Mouse (Mus musculus) heart, embryonic 10.5 days (tissue): Measurements from ENCODE around the gene Unc79. TPM values are rescaled to one million over a fixed set of nuclear protein-coding genes. Genes with fewer than 3 reads are reported as not detected.
A peak's percentile ranks its signal among the peaks of the same experiment; 100 is the strongest.

ENCODE experiments used
- DNase-seq: peaks from one replicate; pipeline ENCODE4 v3.0.0-alpha.2; 2017; ENCODE audit warnings: low spot score
- H3K27ac ChIP-seq: fragments of 300-500 bp; sonication (generic); 2 replicates; pipeline ENCODE4 v1.5.1; 2016; ENCODE audit warnings: mild to moderate bottlenecking
- H3K27me3 ChIP-seq: fragments of 300-500 bp; sonication (generic); 2 replicates; pipeline ENCODE4 v1.6.1; 2016; ENCODE audit warnings: mild to moderate bottlenecking; ENCODE audit not compliant: poor library complexity, insufficient read depth, severe bottlenecking
- H3K36me3 ChIP-seq: fragments of 300-500 bp; sonication (generic); 2 replicates; pipeline ENCODE4 v1.6.1; 2016; ENCODE audit warnings: mild to moderate bottlenecking, moderate library complexity
- H3K4me1 ChIP-seq: fragments of 300-500 bp; sonication (generic); 2 replicates; pipeline ENCODE4 v1.6.1; 2016; ENCODE audit warnings: mild to moderate bottlenecking
- H3K4me3 ChIP-seq: fragments of 300-500 bp; sonication (generic); 2 replicates; pipeline ENCODE4 v1.5.1; 2016; ENCODE audit warnings: mild to moderate bottlenecking, moderate library complexity
- H3K9me3 ChIP-seq: fragments of 300-500 bp; sonication (generic); 2 replicates; pipeline ENCODE4 v1.6.1; 2016; ENCODE audit warnings: mild to moderate bottlenecking, moderate library complexity
- WGBS: fragments of 180-500 bp; shearing (Covaris S2); methylation state at CpG from one replicate; pipeline ENCODE4 v1.1.7; 2016; 5-methylcytosine and 5-hydroxymethylcytosine counted together
- polyA plus RNA-seq: library from polyadenylated mRNA; unstranded; fragments of >200 nt; fragmentation: Nextera tagmentation; extraction: Ambion mirVana; gene quantifications from 2 replicates; pipeline ENCODE4 v1.2.1, GENCODE M21; 2016

The Unc79 gene
- polyA plus RNA-seq, 1 experiment from 2014 or later = 0.33 TPM

GRCm38 (mm10) chr12:103059321-103060053, 110.8 kb downstream of the Unc79 start:
- Histone ChIP-seq H3K36me3 (no peaks in the 10 kb centered on the region), H3K27me3 (no peaks in the 10 kb centered on the region), H3K27ac (no peak overlapping the region), H3K4me1 (0 out of 2 replicates have a peak, but pooled peaks cover 6% of the 10 kb centered on the region), H3K4me3 (no peak overlapping the region), H3K9me3 (no peaks in the 10 kb centered on the region)
- no peak for DNase-seq
- 76% methylated on average over 21 of the region's 21 CpGs for WGBS

- no peak overlapping the region for H3K4me3 ChIP-seq
- 0 out of 2 replicates have a peak, but pooled peaks cover 6% of the 10 kb centered on the region for H3K4me1 ChIP-seq
- H3K36me3 ChIP-seq = no peaks in the 10 kb centered on the region
- peak; percentile 4 for DNase-seq
- H3K9me3 ChIP-seq = no peaks in the 10 kb centered on the region
- WGBS = 87% methylated on average over 10 of the region's 10 CpGs
- no peak overlapping the region for H3K27ac ChIP-seq
- H3K27me3 ChIP-seq = no peaks in the 10 kb centered on the region
Measured at GRCm38 (mm10) chr12:103060791-103061190, 112.1 kb downstream of the Unc79 start.

GRCm38 (mm10) chr12:103062133-103062532, 113.5 kb downstream of the Unc79 start:
- DNase-seq = no peak
- 69% methylated on average over 4 of the region's 4 CpGs for WGBS

DNA sequence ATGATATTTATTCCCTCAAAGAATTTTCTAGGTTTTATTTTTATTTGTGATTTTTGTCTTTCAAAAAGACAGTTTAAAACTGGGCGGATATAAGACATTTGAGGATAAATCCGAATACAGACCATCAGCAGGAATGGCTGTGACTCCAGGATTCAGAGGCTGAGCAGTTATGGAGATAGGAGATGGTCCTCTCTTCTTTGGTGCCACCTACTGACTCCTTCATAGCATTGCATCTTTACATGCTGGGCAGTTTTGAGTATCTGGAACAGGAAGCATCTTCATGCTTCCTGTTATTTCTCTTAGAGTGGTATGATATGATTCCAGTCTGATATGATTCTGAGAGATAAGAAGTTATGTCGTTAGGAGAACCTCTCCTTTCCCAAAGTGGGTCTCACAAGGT, 116.3 kb downstream of the Unc79 start:
- Histone ChIP-seq H3K4me1 (peaks cover 8% of the 10 kb centered on the region; the same call in 1 of the 2 replicates), H3K36me3 (no peaks in the 10 kb centered on the region), H3K27ac (no peak overlapping the region), H3K9me3 (no peaks in the 10 kb centered on the region), H3K27me3 (no peaks in the 10 kb centered on the region), H3K4me3 (no peak overlapping the region)
- DNase-seq = peak; percentile 60
- 17% methylated on average over 3 of the region's 3 CpGs for WGBS

More at GRCm38 (mm10) chr12:103062133-103062532, 113.5 kb downstream of the Unc79 start:
- no peaks in the 10 kb centered on the region for H3K9me3 ChIP-seq
- H3K27me3 ChIP-seq = no peaks in the 10 kb centered on the region
- no peak overlapping the region for H3K4me3 ChIP-seq
- 0 out of 2 replicates have a peak, but pooled peaks cover 6% of the 10 kb centered on the region for H3K4me1 ChIP-seq
- H3K27ac ChIP-seq = no peak overlapping the region
- H3K36me3 ChIP-seq = no peaks in the 10 kb centered on the region

- no peaks in the 10 kb centered on the region for H3K9me3 ChIP-seq
- 79% methylated on average over 5 of the region's 5 CpGs for WGBS
Measured at GRCm38 (mm10) chr12:103068161-103068560, 119.5 kb downstream of the Unc79 start.

GRCm38 (mm10) chr12:103069565-103069964, 120.9 kb downstream of the Unc79 start:
- Histone ChIP-seq H3K36me3 (no peaks in the 10 kb centered on the region), H3K27me3 (no peaks in the 10 kb centered on the region), H3K4me1 (peaks cover 8% of the 10 kb centered on the region; the same call in 1 of the 2 replicates), H3K4me3 (no peak overlapping the region), H3K27ac (no peak overlapping the region), H3K9me3 (no peaks in the 10 kb centered on the region)
- WGBS = 56% methylated on average over 12 of the region's 12 CpGs
- no peak for DNase-seq

More at GRCm38 (mm10) chr12:103068161-103068560, 119.5 kb downstream of the Unc79 start:
- peaks cover 8% of the 10 kb centered on the region; the same call in 1 of the 2 replicates for H3K4me1 ChIP-seq
- no peak overlapping the region for H3K4me3 ChIP-seq
- no peaks in the 10 kb centered on the region for H3K27me3 ChIP-seq
- H3K27ac ChIP-seq = no peak overlapping the region
- DNase-seq = no peak
- H3K36me3 ChIP-seq = no peaks in the 10 kb centered on the region

DNA sequence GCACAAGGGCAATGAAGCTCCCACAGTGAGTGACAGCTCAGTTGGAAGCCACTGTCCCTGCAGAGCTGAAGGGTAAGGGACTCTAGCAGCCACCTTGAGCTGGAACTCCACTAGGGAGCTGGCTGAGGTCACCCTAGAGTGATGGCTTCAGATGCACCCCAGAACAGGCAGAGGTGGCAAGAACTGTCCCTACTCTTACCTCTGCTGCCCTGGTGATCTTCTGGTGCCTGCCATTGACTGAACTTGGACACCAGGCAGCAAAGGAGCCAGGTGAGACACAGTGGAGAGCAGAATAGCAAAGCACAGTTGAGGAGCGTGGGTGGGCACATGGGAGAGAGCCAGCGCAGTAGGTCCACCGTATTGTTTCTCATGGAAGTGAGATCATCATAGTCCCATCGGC, 125.3 kb downstream of the Unc79 start:
- Histone ChIP-seq H3K27me3 (no peaks in the 10 kb centered on the region), H3K4me1 (peaks cover 8% of the 10 kb centered on the region; the same call in 1 of the 2 replicates), H3K4me3 (no peak overlapping the region), H3K9me3 (no peaks in the 10 kb centered on the region), H3K36me3 (no peaks in the 10 kb centered on the region), H3K27ac (no peak overlapping the region)
- peak; percentile 71 for DNase-seq
- WGBS = 84% methylated on average over 4 of the region's 4 CpGs

GRCm38 (mm10) chr12:103078751-103079150, 130.1 kb downstream of the Unc79 start:
- no peaks in the 10 kb centered on the region for H3K9me3 ChIP-seq
- DNase-seq = no peak
- H3K27me3 ChIP-seq = no peaks in the 10 kb centered on the region
- no peak overlapping the region for H3K4me3 ChIP-seq
- no peaks in the 10 kb centered on the region for H3K36me3 ChIP-seq
- no peaks in the 10 kb centered on the region for H3K4me1 ChIP-seq
- WGBS = 57% methylated on average over 7 of the region's 7 CpGs
- no peak overlapping the region for H3K27ac ChIP-seq

- Histone ChIP-seq H3K4me1 (no peaks in the 10 kb centered on the region), H3K36me3 (no peaks in the 10 kb centered on the region), H3K4me3 (no peak overlapping the region), H3K27me3 (no peaks in the 10 kb centered on the region), H3K27ac (no peak overlapping the region), H3K9me3 (no peaks in the 10 kb centered on the region)
- 68% methylated on average over 3 of the region's 3 CpGs for WGBS
- no peak for DNase-seq
Measured at GRCm38 (mm10) chr12:103080055-103080454, 131.4 kb downstream of the Unc79 start.

DNA sequence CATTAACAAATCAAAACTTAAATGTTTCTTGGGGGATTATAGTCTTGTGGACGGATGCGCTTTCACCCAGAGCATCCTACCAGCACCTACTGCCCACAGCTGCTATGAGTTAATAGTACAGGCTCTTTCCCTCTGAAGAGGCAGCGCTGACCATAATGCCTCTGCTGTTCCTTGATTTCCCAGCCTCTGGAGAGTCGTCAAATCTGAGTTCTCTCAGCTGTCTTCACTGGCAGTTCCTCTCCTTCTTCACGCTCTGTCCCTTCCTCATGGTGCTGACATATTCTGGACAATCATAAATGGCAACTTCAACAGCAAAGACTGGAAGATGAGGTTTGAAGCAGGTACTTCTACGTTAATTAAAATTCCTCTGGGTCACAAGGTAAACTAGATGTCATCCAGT, 143.2 kb downstream of the Unc79 start:
- Histone ChIP-seq H3K4me1 (peaks cover 5% of the 10 kb centered on the region; the same call in 1 of the 2 replicates), H3K9me3 (no peaks in the 10 kb centered on the region), H3K36me3 (no peaks in the 10 kb centered on the region), H3K27ac (no peak overlapping the region), H3K27me3 (no peaks in the 10 kb centered on the region), H3K4me3 (no peak overlapping the region)
- DNase-seq = no peak
- 78% methylated on average over 6 of the region's 6 CpGs for WGBS

GRCm38 (mm10) chr12:103095160-103095559, 146.5 kb downstream of the Unc79 start:
- no peak for DNase-seq
- Histone ChIP-seq H3K27ac (no peak overlapping the region), H3K4me1 (peaks cover 5% of the 10 kb centered on the region; the same call in 1 of the 2 replicates), H3K9me3 (no peaks in the 10 kb centered on the region), H3K27me3 (no peaks in the 10 kb centered on the region), H3K36me3 (no peaks in the 10 kb centered on the region), H3K4me3 (no peak overlapping the region)
- WGBS = 40% methylated on average over 5 of the region's 5 CpGs

DNA sequence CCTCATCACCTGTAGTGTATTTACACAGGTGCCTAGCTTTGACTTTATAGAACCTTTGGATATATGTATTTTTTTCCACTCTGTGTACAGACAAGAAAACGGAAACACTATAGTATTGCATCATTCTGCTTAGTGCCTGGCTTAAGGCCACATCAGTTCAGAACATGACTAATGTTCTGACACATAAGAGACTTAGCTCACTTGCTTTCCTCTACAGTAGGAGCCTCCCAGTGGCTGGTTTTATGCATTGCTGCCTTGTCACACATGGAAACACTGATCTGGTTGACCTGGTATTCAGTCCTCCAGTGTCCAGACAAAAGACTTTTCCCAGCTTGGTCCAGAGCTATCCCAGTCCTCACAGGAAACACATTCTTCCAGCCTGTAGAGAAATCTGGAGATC, 150.5 kb downstream of the Unc79 start:
- no peak for DNase-seq
- Histone ChIP-seq H3K27me3 (no peaks in the 10 kb centered on the region), H3K4me1 (peaks cover 10% of the 10 kb centered on the region), H3K27ac (no peak overlapping the region), H3K4me3 (no peak overlapping the region), H3K36me3 (no peaks in the 10 kb centered on the region), H3K9me3 (no peaks in the 10 kb centered on the region)
- WGBS = 61% methylated on average over 1 of the region's 1 CpGs

DNA sequence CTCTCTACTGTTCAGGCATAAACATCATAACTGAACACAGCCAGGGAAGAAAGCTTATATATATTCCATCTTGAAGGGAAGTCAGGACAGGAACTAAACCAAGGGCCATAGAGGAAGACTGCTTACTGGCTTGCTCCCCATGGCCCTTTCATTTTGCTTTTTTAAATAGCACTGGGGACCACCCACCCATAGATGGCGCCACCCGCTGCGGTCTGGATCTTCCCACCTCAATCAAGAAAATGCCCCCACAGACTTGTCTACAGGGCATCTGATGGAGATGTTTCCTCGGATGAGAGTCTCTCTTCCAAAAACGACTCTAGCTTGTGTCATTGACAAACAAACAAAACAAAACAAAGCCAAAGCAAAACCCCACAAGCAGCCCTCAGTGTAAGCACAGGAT, 151.4 kb downstream of the Unc79 start:
- H3K36me3 ChIP-seq = no peaks in the 10 kb centered on the region
- WGBS = 64% methylated on average over 5 of the region's 5 CpGs
- no peaks in the 10 kb centered on the region for H3K9me3 ChIP-seq
- H3K27ac ChIP-seq = no peak overlapping the region
- no peaks in the 10 kb centered on the region for H3K27me3 ChIP-seq
- H3K4me3 ChIP-seq = no peak overlapping the region
- peaks cover 7% of the 10 kb centered on the region for H3K4me1 ChIP-seq
- no peak for DNase-seq
